Mouse (Mus musculus) limb, embryonic 14.5 days (tissue): Measurements from ENCODE around the gene Slc39a11. TPM values are rescaled to one million over a fixed set of nuclear protein-coding genes. Genes with fewer than 3 reads are reported as not detected.

Experiments used
- ATAC-seq: fragments of 200-750 bp; cut with Nextera tagmentation; 2 replicates; pipeline ENCODE4 v1.8.0; 2017; ENCODE audit warnings: low read depth, moderate number of reproducible peaks, moderate TSS enrichment; ENCODE audit not compliant: low FRiP score
- DNase-seq: peaks from one replicate; pipeline ENCODE4 v3.0.0-alpha.2; 2015; ENCODE audit warnings: low spot score
- H3K27ac ChIP-seq: fragments of 300-500 bp; sonication (generic); replicated peaks from 2 replicates; pipeline ENCODE4 v1.5.1; 2014; ENCODE audit warnings: low read depth, mild to moderate bottlenecking, low read length, moderate library complexity, mixed read lengths
- H3K27me3 ChIP-seq: fragments of 300-500 bp; sonication (generic); 2 replicates; pipeline ENCODE4 v1.6.1; 2014; ENCODE audit warnings: low read length, mixed read lengths; ENCODE audit not compliant: control insufficient read depth, insufficient read depth
- H3K36me3 ChIP-seq: fragments of 300-500 bp; sonication (generic); 2 replicates; pipeline ENCODE4 v1.6.1; 2014; ENCODE audit warnings: mild to moderate bottlenecking, low read length, moderate library complexity, mixed read lengths; ENCODE audit not compliant: control insufficient read depth, insufficient read depth
- H3K4me1 ChIP-seq: fragments of 300-500 bp; sonication (generic); 2 replicates; pipeline ENCODE4 v1.6.1; 2014; ENCODE audit warnings: antibody characterized with exemption, low read length, mixed read lengths; ENCODE audit not compliant: control insufficient read depth, insufficient read depth
- H3K4me2 ChIP-seq: fragments of 300-500 bp; sonication (generic); replicated peaks from 2 replicates; pipeline ENCODE4 v1.6.1; 2014; ENCODE audit warnings: low read depth, mild to moderate bottlenecking, low read length, moderate library complexity; ENCODE audit not compliant: severe bottlenecking
- H3K4me3 ChIP-seq: fragments of 300-500 bp; sonication (generic); replicated peaks from 2 replicates; pipeline ENCODE4 v1.5.1; 2014; ENCODE audit warnings: low read length
- H3K9ac ChIP-seq: fragments of 300-500 bp; sonication (generic); 2 replicates; pipeline ENCODE4 v1.6.1; 2014; ENCODE audit warnings: mild to moderate bottlenecking, low read depth, low read length, moderate library complexity; ENCODE audit not compliant: severe bottlenecking
- H3K9me3 ChIP-seq: fragments of 300-500 bp; sonication (generic); 2 replicates; pipeline ENCODE4 v1.6.1; 2016; ENCODE audit warnings: low read length; ENCODE audit not compliant: control insufficient read depth
- POLR2A ChIP-seq: fragments of 200-500 bp; IDR thresholded peaks from 2 replicates; pipeline ENCODE4 v1.8.0; 2012; ENCODE audit warnings: inconsistent platforms, mild to moderate bottlenecking, moderate library complexity, borderline replicate concordance; ENCODE audit not compliant: insufficient read depth, insufficient read length; ENCODE audit errors: extremely low read depth
- WGBS: fragments of 180-500 bp; shearing (Covaris S2); extraction: QIAGEN DNeasy Blood & Tissue Kit; methylation state at CpG from one replicate; pipeline ENCODE4 v1.1.7; 2014; 5-methylcytosine and 5-hydroxymethylcytosine counted together
- polyA plus RNA-seq, 2 experiments: library from polyadenylated mRNA; depleted of rRNA in 1 of 2; stranded (reverse) in 1 of 2; unstranded in 1 of 2; fragments of >200 nt; fragmentation: Nextera tagmentation in 1 of 2; extraction: Ambion mirVana in 1 of 2; gene quantifications; 2 replicates each; pipeline versions ENCODE4 v1.2.1 to v1.2.3; 2012 to 2014

The Slc39a11 gene
- polyA plus RNA-seq (2012; rRNA removed) (17.2 and 21.3 TPM in 2 replicates), polyA plus RNA-seq (2014; fragmentation: Nextera tagmentation; extraction: Ambion mirVana) (24.5 and 26.9 TPM in 2 replicates)

DNA sequence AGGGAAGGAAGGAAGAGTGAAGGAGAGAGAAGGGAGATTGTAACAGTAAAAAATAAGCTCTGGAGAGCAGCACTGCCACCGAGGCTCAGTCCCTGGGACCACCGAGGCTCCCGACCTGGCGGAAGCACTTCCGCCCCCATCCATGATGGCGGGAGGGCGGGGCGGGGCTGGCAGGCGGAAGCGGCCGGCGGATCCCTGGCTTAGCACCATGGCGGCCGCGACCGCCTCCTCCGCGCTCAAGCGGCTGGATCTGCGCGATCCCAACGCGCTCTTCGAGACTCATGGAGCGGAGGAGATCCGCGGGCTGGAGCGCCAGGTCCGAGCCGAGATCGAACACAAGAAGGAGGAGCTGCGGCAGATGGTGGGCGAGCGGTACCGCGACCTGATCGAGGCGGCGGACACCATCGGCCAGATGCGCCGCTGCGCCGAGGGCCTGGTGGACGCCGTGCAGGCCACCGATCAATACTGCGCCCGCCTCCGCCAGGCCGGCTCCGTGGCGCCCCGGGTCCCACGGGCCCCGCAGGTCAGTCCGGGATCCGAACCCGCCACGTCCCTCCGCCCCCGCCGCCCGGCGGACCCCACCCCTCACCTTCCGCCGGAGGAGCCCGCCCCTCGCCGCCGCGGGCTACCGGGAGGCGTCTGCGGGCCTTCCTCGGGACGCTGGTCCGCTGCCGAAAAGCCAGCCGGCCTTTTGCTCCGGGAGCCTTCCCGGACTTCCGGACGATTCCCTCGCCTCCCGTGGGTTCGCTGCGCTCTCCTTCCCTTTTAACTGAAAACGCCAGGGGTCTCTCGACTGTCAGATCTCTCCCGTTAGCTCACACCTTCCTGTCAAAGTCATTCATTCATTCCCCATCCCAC lies at the start of gene Slc39a11:
Gene Slc39a11 (minus strand): TSS at position 727 of the 858 bp plus-strand sequence.
- peak within 1 kb of the TSS; percentile 96 for H3K4me3 ChIP-seq
- WGBS, result 1% methylated on average over 59 of the region's 91 CpGs
- peak within 1 kb of the TSS; percentile 72 for H3K4me2 ChIP-seq
- TF ChIP-seq POLR2A, result peak; percentile 73; the same call in 1 of the 2 replicates
- peak within 1 kb of the TSS; percentile 95 for H3K9ac ChIP-seq
- peak; percentile 82 for ATAC-seq
- H3K27me3 ChIP-seq, result no peaks in the 10 kb centered on the region
- peaks cover 32% of the 10 kb centered on the region for H3K36me3 ChIP-seq
- peak within 1 kb of the TSS; percentile 89 for H3K27ac ChIP-seq
- H3K4me1 ChIP-seq, result peaks cover 23% of the 10 kb centered on the region
- peaks cover 5% of the 10 kb centered on the region for H3K9me3 ChIP-seq
- peak; percentile 75 for DNase-seq

DNA sequence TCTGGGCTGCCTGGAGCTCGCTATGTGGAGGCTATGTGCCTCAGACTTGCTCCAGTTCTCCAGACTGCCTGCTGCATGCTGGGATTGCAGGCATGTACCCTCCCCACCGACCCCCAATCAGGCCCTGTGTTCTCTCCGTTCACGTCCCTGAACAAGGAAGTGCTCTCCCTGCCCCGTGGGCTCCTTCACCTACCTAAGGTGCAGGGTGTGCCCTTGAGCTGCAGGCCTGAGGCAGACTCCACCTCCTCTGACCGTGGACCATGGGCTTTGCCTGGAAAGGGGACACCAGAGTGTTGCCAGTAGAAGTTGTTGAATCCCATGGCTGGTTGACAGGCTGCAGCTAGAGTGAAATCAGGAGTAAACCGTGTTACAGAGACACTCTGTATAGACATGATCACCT lies 49.8 kb upstream of the Slc39a11 start:
- Histone ChIP-seq H3K9ac (no peak overlapping the region), H3K4me2 (no peak overlapping the region), H3K9me3 (no peaks in the 10 kb centered on the region), H3K36me3 (peaks cover 18% of the 10 kb centered on the region), H3K27me3 (no peaks in the 10 kb centered on the region), H3K27ac (no peak overlapping the region), H3K4me1 (no peaks in the 10 kb centered on the region), H3K4me3 (no peak overlapping the region)
- no peak for TF ChIP-seq POLR2A
- 86% methylated on average over 7 of the region's 7 CpGs for WGBS
- ATAC-seq, result no peak
- DNase-seq, result no peak

DNA sequence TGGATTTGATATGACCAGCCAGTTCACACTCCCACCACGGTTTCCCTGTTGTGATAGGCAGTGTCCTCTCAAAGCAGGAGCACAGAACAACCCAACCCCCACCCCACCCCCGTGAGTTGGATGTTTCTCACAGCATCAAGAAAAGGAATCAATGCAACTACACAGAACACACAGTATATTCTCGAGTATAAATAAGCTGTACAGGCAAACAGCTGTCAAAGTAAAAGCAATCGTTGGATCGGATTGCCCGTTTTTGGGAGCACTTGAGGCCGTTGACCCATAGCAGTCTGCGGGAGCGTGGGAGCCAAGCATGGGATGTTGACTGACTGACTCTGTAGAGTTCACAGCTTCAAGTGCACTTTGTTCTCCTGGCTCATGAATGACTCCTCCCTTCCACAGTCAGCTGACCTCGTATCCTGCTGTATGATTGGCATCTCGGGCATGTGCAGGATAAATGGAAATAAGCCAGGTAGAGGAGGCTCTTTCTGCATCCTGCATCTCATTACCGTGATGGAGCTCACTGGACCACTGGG lies 48.2 kb upstream of the Slc39a11 start:
- no peak for TF ChIP-seq POLR2A
- no peak for DNase-seq
- peaks cover 34% of the 10 kb centered on the region for H3K36me3 ChIP-seq

DNA sequence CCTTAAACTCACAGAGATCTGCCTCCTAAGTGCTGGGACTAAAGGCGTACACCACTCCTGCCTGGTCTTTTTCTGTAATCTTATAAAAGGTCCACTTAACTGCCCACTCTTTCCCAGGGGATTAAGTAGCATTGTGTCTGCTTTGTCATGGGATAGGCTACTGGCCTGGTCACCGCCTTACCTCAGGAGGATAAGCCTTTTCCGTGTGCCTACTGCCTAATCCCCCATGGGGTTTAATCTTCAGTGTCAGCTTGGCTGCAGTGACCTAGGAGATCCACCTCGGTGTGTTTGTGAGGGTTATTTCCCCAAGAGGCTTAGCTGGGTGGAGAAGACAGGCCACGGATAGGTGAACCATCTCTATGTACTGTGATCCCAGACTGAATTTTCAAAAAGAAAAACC lies 47.7 kb upstream of the Slc39a11 start:
- Histone ChIP-seq H3K9ac (no peak overlapping the region), H3K36me3 (peaks cover 39% of the 10 kb centered on the region), H3K4me1 (no peaks in the 10 kb centered on the region), H3K9me3 (no peaks in the 10 kb centered on the region), H3K27me3 (no peaks in the 10 kb centered on the region), H3K27ac (no peak overlapping the region), H3K4me3 (no peak overlapping the region), H3K4me2 (no peak overlapping the region)
- no peak for TF ChIP-seq POLR2A
- ATAC-seq (no peak), DNase-seq (no peak)
- 82% methylated on average over 5 of the region's 5 CpGs for WGBS

More for the DNA sequence above, 48.2 kb upstream of the Slc39a11 start:
- Histone ChIP-seq H3K4me2 (no peak overlapping the region), H3K27me3 (no peaks in the 10 kb centered on the region), H3K4me1 (no peaks in the 10 kb centered on the region), H3K9ac (no peak overlapping the region), H3K27ac (no peak overlapping the region), H3K9me3 (no peaks in the 10 kb centered on the region), H3K4me3 (no peak overlapping the region)
- no peak for ATAC-seq
- WGBS, result 83% methylated on average over 12 of the region's 12 CpGs

DNA sequence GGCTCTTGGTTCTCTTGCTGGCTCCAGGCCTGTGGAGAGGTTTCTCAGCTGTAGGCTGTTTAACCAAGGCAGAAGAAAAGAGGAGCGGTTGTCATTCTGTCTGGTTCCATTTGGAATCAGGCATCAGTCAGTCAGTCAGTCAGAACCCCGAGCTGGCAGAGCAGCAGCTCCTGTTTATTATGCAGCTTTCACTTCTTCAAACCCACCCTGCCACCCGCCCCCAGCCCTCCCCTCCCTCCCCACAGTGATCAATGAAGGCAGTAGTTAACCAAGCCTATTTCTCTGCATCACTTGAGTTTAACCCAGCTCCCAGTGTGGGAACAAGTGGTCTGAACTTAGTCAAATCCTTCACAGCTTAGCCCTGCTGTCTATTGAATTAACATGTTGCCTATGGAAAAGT lies 42.0 kb upstream of the Slc39a11 start:
- no peak overlapping the region for H3K4me2 ChIP-seq
- no peak overlapping the region for H3K4me3 ChIP-seq
- no peak for ATAC-seq
- no peak overlapping the region for H3K27ac ChIP-seq
- 68% methylated on average over 3 of the region's 3 CpGs for WGBS
- no peaks in the 10 kb centered on the region for H3K27me3 ChIP-seq
- peaks cover 85% of the 10 kb centered on the region for H3K36me3 ChIP-seq
- no peaks in the 10 kb centered on the region for H3K4me1 ChIP-seq
- no peak for DNase-seq
- no peaks in the 10 kb centered on the region for H3K9me3 ChIP-seq
- no peak for TF ChIP-seq POLR2A
- H3K9ac ChIP-seq, result no peak overlapping the region
